Mouse (Mus musculus) fat pad, adult 2 months (tissue): ENCODE measurements around the gene 2610528A11Rik.

Experiments used
- DNase-seq: peaks from one replicate; pipeline ENCODE4 v3.0.0-alpha.2; 2011; ENCODE audit warnings: low read depth, low spot score; ENCODE audit errors: extremely low read depth

The 2610528A11Rik gene

DNA sequence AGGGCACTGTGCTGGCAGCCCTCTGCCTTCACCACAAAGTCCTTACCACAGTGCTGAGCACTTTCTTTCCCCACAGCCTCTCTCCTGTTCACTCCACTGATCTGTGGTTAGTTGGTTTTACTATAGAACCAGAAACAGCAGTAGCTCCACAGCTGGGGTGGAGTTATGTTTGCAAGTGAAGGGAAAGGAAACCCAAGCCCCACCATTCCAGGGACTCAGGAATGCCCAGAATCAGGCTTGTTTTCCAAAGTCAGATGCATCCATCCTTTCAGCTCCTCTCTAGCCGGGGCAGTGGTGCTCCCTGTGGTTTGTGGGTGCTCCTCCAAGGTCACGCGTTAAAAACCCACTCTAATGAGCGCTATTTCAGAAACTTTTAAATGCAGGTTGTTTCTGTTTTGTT is 18.3 kb downstream of the 2610528A11Rik start:
- no peak for DNase-seq

DNA sequence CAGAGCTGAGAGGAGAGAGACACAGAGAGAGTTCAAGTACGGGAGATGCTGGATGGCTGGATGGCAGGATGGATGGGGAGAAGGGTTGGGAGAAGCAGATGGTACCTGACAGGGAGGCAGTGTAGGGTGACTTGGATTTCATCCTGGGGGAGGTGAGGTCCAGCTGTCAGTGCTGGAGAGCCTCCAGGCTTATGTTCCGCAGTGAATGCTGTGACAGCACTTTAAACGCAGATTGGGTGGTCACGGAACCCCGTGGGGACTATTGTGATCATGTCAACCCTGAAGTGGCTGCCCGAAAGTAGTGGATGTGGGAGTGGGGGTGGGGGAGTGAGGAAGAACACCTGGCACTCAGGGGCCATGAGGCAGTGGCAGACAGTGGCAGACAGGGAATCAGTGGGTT is 19.4 kb downstream of the 2610528A11Rik start:
- no peak for DNase-seq

DNA sequence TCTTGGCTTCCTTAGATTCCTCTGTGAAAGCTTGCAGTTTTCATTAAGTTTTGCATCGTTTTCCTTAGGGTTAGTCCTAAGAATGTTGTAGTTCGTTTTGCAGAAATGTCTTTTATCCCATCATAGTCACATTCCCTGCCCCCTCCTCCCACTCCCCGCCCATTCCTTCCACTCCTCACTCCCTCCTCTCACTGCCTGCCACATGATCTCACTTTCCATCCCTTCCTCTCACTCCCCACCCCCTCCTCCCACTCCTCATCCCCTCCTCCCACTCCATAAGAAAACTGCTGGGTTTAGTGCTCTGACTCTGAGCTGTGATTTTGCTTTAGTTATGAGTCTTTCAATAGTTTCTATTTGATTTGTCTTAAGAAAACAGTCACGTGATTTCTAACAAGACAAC is 30.1 kb downstream of the 2610528A11Rik start:
- DNase-seq = no peak

DNA sequence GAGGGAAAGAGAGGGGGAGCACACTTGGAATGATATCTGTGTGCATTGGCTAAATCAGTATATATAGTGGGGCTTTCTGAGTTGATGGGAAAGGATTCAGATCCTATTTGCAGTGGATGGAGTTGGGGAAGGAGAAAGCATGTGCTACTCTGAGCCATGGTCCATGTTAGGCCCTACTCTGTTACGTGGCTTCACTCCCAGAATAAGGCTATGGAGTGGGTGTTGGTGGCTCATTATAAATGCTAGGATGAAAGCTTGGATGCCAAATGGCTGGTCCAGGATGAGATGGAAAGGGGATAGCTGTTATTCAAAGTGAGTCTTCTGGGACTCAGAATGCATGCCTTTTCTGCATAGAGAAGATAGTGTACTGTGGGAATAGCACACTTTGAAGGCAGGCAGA is 33.1 kb downstream of the 2610528A11Rik start:
- DNase-seq = no peak

DNA sequence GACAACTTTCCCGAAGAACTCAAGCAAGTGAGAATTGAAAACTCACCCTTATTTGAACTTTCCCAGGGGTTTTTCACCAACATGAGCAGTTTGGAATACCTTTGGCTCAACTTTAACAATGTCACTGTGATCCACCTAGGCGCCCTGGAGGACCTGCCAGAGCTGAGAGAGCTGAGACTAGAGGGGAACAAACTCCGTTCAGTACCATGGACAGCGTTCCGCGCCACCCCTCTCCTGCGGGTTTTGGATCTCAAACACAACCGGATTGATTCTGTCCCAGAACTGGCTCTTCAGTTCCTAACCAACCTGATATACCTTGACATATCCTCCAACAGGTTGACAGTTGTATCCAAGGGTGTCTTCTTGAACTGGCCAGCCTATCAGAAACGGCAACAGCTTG is 45.3 kb downstream of the 2610528A11Rik start:
- DNase-seq = no peak

DNA sequence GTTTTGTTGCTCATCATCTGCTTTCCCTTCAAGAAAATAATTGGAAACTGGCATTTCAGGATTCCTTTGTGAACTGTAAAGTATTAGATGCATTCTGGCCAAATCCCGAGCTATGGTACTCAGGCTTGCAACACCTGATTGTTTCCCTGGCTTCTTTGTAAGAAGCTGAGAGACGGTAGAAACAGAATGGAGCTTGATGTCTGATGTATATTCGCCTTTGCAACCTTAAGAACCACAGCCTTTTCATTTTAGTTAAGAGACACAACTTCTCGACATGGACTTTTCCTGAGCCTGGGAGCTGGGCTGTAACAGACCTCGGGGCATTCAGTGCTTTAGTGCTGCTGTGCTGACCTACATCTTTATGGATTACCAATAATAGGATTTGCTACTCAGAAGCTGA is 46.2 kb downstream of the 2610528A11Rik start, which contains the start of gene Lrit2:
Lrit2 (plus strand) TSS at position 301 of the 400 bp plus-strand sequence.
- DNase-seq = no peak

DNA sequence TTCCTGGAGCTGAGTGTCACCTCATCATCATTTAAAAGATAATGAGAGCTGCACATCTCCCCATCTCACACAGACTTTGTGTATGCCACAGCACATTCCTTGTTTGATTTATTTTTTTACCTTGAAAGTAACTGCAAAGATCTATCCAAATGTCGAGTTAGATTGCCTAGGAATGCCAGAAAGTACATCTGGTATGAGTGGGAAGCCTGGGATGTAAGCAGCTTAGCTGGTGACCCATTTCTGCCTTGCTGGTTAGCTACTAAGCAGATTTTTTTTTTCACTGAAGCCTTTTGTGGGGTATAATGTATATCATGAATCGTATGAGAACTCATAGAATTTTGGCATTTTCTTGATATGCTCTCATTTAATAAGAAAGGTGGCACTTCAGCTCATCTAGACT is 47.2 kb downstream of the 2610528A11Rik start:
- no peak for DNase-seq

DNA sequence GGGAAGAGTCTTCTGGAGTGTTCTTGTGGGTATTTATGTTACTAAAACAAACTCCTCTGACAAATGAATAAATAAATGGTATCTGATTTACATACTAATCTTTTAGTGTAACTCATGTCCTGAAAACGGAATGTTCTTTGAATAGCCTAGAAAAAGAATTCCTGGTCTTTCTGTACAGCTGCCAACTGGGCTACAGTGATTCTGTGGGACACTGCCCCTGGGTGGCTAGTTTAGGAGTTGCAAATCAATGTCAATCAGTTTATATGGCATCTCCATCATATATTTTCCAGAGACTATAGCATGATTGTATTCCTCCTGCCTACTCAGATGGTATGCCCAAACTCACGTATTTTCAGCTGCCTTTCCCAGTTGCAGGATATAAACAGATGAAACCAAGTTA is 49.0 kb downstream of the 2610528A11Rik start:
- no peak for DNase-seq
